8 mouse cellular contexts compared by ENCODE assay signal in the genomic region with DNA sequence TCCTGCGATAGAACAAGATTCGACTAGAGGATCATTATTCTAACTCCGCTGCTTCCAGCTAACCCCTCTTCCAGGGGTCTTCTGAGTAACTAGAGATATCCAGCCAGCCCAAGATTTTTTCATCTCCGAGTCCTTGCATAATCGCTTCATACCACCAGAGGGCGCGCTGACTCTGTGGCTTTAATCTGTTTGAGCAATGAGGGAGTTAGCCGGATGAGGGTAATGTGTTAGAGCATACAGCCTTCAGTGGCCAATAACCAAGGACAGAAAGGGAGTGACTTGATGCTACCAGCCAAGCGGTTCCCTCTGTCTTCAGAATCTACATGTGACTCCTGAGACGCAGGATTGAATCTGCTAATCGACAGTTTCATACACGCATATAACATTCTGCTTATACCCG. TPM values are rescaled to one million over a fixed set of nuclear protein-coding genes. Genes with fewer than 3 reads are reported as not detected.
DNase-seq lines count a peak whose midpoint lies in the region; ATAC-seq and TF ChIP-seq lines count a peak whose summit lies in the region.
"Had no signal": no experiment of that assay in that cellular context is flagged by ENCODE, and none has a peak within 500 bp of the region (broad histone marks: within the 10 kb centered on the region; RNA-seq: fewer than 3 reads in every experiment).

No protein-coding gene starts in this region.

- no peak overlapping the region for H3K27ac ChIP-seq in cerebellum, adult 2 months (ENCODE audit: insufficient read depth, low read length)
- no peak overlapping the region for H3K27ac ChIP-seq in hindbrain, embryonic 14.5 days
- H3K27ac ChIP-seq in midbrain, embryonic 10.5 days (replicated peaks), result no peak overlapping the region
- H3K27ac ChIP-seq: macrophage had no signal

- no peaks in the 10 kb centered on the region for H3K9me3 ChIP-seq in hindbrain, embryonic 14.5 days (ENCODE audit: control insufficient read depth, low read length)
- H3K9me3 ChIP-seq in midbrain, embryonic 10.5 days (replicated peaks), result no peaks in the 10 kb centered on the region

- peaks cover 9% of the 10 kb centered on the region; the same call in 1 of the 2 replicates for H3K4me1 ChIP-seq in cerebellum, adult 2 months (ENCODE audit: control insufficient read depth, insufficient read depth, low read length)
- peaks cover 21% of the 10 kb centered on the region for H3K4me1 ChIP-seq in hindbrain, embryonic 14.5 days (replicated peaks; ENCODE audit: control insufficient read depth, insufficient read depth, low read length)
- H3K4me1 ChIP-seq in midbrain, embryonic 10.5 days, result peaks cover 27% of the 10 kb centered on the region

- H3K4me2 ChIP-seq in hindbrain, embryonic 14.5 days (replicated peaks), result no peak overlapping the region

- H3K4me3 ChIP-seq in cerebellum, adult 2 months (replicated peaks; ENCODE audit: insufficient read depth, low read depth, low read length), result no peak overlapping the region
- no peak overlapping the region for H3K4me3 ChIP-seq in hindbrain, embryonic 14.5 days (replicated peaks; ENCODE audit: low read length)
- no peak overlapping the region for H3K4me3 ChIP-seq in midbrain, embryonic 10.5 days

- peak; percentile 59; the same call in 1 of the 2 replicates for ATAC-seq in hindbrain, embryonic 14.5 days (ENCODE audit: low FRiP score)

- peak; percentile 83 for TF ChIP-seq CTCF in cerebellum, adult 2 months (IDR thresholded peaks at IDR 0.05; ENCODE audit: borderline replicate concordance, insufficient read depth, low read depth, low read length)

- no peak for TF ChIP-seq POLR2A in cerebellum, adult 2 months (IDR thresholded peaks at IDR 0.05; ENCODE audit: borderline replicate concordance, insufficient read depth, low read length)

- no peak overlapping the region for H3K9ac ChIP-seq in hindbrain, embryonic 14.5 days

- 15% methylated on average over 13 of the region's 13 CpGs for WGBS in cerebellum, adult 2 months
- 16% methylated on average over 13 of the region's 13 CpGs for WGBS in hindbrain, embryonic 14.5 days
- WGBS in midbrain, embryonic 10.5 days, result 17% methylated on average over 13 of the region's 13 CpGs

- peak; percentile 90 for DNase-seq in R1 (ENCODE audit: low read depth, low spot score)
- peak; percentile 69 to 85 for DNase-seq in cerebellum, adult 2 months
- peak; percentile 85 for DNase-seq in forelimb bud, embryonic 11.5 days (ENCODE audit: low read depth, low spot score)
- DNase-seq in hindbrain, embryonic 14.5 days (ENCODE audit: low spot score), result peak; percentile 93
- peak; percentile 64 for DNase-seq in left cerebral cortex, adult 11 months (ENCODE audit: low spot score)
- DNase-seq in midbrain, embryonic 10.5 days (ENCODE audit: low spot score), result peak; percentile 85
- DNase-seq in right cerebral cortex, postnatal 25 days, result peak; percentile 77

- no peaks in the 10 kb centered on the region for H3K36me3 ChIP-seq in hindbrain, embryonic 14.5 days (replicated peaks; ENCODE audit: control insufficient read depth, insufficient read depth)
- no peaks in the 10 kb centered on the region for H3K36me3 ChIP-seq in midbrain, embryonic 10.5 days

- peaks cover 8% of the 10 kb centered on the region; the same call in 1 of the 2 replicates for H3K27me3 ChIP-seq in cerebellum, adult 2 months (ENCODE audit: control insufficient read depth, insufficient read depth, low read length)
- H3K27me3 ChIP-seq in hindbrain, embryonic 14.5 days (ENCODE audit: control insufficient read depth, insufficient read depth, low read length), result peaks cover 47% of the 10 kb centered on the region
- peaks cover 48% of the 10 kb centered on the region for H3K27me3 ChIP-seq in midbrain, embryonic 10.5 days (ENCODE audit: low read depth, poor library complexity, severe bottlenecking)

RNA-seq across cellular contexts. Expression of a gene that starts 4.0 kb away (rescaled TPM):
- polyA plus RNA-seq in cerebellum, adult 2 months (2012; rRNA removed), result 0.05 and 0.10 TPM in 2 replicates
- polyA plus RNA-seq in hindbrain, embryonic 14.5 days (2014; fragmentation: Nextera tagmentation; extraction: Ambion mirVana), result 0.19 TPM in 1 of 2 replicates, not detected in the other
- 1.5 and 2.0 TPM in 2 replicates for polyA plus RNA-seq in midbrain, embryonic 10.5 days (2016; fragmentation: Nextera tagmentation; extraction: Ambion mirVana)
- polyA plus RNA-seq: macrophage had no signal

RNA-seq across cellular contexts. Expression of a gene that starts 9.4 kb away (rescaled TPM):
- polyA plus RNA-seq in cerebellum, adult 2 months (2012; rRNA removed), result 12.1 and 13.1 TPM in 2 replicates
- polyA plus RNA-seq in hindbrain, embryonic 14.5 days (2014; fragmentation: Nextera tagmentation; extraction: Ambion mirVana), result 7.9 and 9.1 TPM in 2 replicates
- 13.5 and 15.6 TPM in 2 replicates for polyA plus RNA-seq in midbrain, embryonic 10.5 days (2016; fragmentation: Nextera tagmentation; extraction: Ambion mirVana)

RNA-seq across cellular contexts. Expression of a gene that starts 27.9 kb away (rescaled TPM):
- polyA plus RNA-seq in cerebellum, adult 2 months (2012; rRNA removed), result 25.4 and 25.8 TPM in 2 replicates
- polyA plus RNA-seq in hindbrain, embryonic 14.5 days (2014; fragmentation: Nextera tagmentation; extraction: Ambion mirVana), result 65.8 and 67.3 TPM in 2 replicates
- 78.9 and 79.8 TPM in 2 replicates for polyA plus RNA-seq in midbrain, embryonic 10.5 days (2016; fragmentation: Nextera tagmentation; extraction: Ambion mirVana)
